Mouse (Mus musculus): ENCODE results near the gene Plcb3. TPM values are rescaled to one million over a fixed set of nuclear protein-coding genes. Genes with fewer than 3 reads are reported as not detected.
A peak's percentile ranks its signal among the peaks of the same experiment; 100 is the strongest.

Gene Plcb3
- total RNA-seq, 1 experiment from 2014 or later: 12.3 TPM

DNA sequence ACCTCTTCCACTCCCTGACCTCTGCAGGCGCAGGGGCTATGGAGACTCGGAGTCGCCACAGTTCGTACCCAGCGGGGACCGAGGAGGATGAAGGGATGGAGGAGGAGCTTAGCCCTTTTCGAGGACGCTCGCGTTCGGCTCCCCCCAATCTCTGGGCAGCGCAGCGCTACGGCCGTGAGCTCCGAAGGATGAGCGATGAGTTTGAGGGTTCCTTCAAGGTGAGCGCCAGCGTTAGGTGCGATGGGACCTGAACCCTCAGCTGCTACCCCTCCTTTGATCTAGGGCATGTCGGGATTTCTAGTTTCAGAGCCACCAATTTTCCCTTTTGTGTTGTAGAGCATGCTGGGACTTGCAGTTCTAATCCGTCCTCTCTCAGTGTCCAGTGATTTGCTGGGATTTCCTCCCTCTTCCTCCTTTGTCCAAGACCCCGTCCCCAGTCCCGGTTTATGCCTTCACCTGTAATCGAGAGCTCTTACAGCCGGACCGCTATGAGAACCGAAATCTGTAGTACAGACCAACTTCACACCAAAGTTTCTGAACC lies 25.6 kb downstream of the Plcb3 start:
- ATAC-seq (replicated peaks in 1 of 2; ENCODE audit: insufficient read depth in 1 of 2, low FRiP score in 2 of 2, low TSS enrichment in 1 of 2, low read depth in 1 of 2, poor library complexity in 2 of 2, severe bottlenecking in 2 of 2): peak in 1 of 2 experiments; percentile 13; a peak in 2 of 4 replicates

DNA sequence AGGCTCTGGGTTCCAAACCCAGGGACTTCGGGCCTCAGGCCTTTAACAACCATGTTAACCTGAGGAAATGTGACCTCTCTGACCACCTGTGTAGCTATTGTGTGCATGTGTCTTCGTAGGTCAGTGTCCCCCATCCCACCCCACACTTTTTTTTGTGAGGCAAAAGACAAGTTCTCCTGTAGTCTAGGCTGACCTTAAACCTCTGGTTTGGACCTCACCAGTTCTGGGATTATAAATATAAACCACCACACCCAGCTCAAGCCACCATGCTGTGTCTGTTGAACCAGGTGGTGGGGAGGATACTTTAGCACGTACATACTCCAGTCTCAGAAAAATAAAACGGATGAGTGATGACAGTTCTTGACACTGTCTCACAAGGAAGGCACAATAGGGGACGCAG lies 26.3 kb downstream of the Plcb3 start:
- ATAC-seq (replicated peaks in 1 of 2; ENCODE audit: insufficient read depth in 1 of 2, low FRiP score in 2 of 2, low TSS enrichment in 1 of 2, low read depth in 1 of 2, poor library complexity in 2 of 2, severe bottlenecking in 2 of 2): no peak

DNA sequence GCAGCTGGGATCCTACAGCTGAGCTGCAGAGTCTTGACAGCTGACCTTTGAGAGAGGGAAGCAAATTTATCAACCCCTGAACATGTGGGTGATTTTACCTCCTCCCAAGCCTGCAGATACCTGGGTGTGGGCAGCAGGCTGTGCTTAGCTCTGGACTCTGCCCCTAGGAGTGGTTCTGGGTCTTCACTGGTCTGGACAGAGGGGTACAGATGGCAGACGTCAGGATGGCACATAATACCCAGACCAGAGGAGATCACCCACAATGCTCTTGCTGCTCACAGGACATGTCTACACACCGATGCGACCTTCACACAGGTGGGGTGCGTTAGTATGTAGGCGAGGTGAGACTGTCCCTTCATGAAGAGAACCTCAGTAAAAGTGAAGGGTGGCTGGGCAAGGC lies 26.7 kb downstream of the Plcb3 start:
- no peak for ATAC-seq (replicated peaks in 1 of 2; ENCODE audit: insufficient read depth in 1 of 2, low FRiP score in 2 of 2, low TSS enrichment in 1 of 2, low read depth in 1 of 2, poor library complexity in 2 of 2, severe bottlenecking in 2 of 2)

DNA sequence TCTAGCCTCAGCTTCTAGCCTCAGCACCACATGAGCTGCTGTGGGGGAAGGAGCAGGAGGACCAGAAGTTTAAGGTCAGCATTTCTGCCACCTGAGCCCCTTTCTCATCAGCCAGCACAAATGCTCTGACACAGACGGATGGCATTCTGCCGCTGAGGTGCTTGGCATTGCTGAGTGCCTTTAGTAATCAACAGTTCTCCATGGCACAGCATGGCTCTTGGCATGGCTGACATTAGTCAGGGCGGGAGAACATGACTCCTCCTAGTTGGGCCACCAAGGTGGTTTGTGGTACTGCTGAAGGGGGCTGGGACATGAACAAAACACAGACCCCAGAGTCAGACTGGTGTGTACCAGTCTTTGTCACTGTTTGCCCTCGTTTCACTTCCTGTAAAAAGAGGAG lies 28.1 kb downstream of the Plcb3 start:
- no peak for ATAC-seq (replicated peaks in 1 of 2; ENCODE audit: insufficient read depth in 1 of 2, low FRiP score in 2 of 2, low TSS enrichment in 1 of 2, low read depth in 1 of 2, poor library complexity in 2 of 2, severe bottlenecking in 2 of 2)

DNA sequence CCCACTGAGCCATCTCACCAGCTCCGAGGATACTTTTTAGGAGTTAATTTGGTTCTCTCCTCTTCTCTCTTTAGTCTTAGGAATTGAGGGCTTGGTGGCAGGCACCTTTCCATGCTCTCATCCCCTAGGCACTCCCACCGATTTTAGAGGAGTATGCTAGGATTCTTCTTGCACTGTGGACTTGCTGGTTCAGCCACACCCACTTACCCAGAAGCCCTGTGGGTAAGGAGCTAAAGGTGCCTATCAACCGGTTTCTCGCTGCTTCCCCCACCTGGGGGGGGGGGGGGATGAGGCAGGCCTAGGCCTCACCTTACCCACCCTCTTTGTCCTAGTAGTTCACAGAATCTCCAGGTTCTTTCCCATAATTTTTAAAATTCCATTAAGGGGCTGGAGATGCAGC lies 28.5 kb downstream of the Plcb3 start:
- no peak for ATAC-seq (replicated peaks in 1 of 2; ENCODE audit: insufficient read depth in 1 of 2, low FRiP score in 2 of 2, low TSS enrichment in 1 of 2, low read depth in 1 of 2, poor library complexity in 2 of 2, severe bottlenecking in 2 of 2)

DNA sequence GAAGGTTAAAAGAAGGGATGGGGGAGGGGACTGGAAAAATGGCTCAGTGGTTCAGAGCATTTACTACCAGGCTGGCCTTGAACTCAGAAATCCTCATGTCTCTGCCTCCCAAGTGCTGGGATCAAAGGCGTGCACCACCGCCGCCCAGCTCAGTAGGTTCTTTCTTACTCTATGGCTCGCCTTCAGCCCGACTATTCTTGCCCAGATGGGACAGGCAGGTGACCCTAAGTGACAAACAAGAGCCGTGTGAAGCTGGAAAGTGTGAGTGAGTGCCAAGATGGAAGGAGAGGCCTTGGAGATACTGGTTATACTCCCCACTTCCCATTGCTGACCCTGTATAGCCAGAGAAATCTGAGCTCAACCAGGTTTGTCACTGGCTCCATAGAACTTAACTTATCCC lies 32.6 kb downstream of the Plcb3 start:
- ATAC-seq (replicated peaks in 1 of 2; ENCODE audit: insufficient read depth in 1 of 2, low FRiP score in 2 of 2, low TSS enrichment in 1 of 2, low read depth in 1 of 2, poor library complexity in 2 of 2, severe bottlenecking in 2 of 2): no peak

DNA sequence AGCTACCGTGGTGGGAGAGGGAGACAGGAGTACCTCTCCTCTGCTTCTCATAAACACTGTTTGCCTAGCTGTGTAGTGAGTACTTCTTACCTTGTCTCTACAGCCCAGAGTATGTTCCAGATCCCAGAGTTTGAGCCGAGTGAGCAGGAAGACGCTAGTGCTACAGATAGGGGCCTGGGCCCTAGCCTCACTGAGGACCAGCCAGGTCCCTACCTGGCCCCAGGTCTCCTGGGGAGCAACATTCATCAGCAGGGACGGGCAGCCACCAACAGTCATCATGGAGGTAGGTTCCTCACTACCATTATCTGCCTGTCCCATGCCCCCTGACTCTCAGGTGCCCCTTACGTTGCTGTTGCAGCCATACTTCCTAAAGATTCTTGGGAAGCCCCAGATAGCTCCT lies 33.5 kb downstream of the Plcb3 start:
- ATAC-seq (replicated peaks in 1 of 2; ENCODE audit: insufficient read depth in 1 of 2, low FRiP score in 2 of 2, low TSS enrichment in 1 of 2, low read depth in 1 of 2, poor library complexity in 2 of 2, severe bottlenecking in 2 of 2): no peak

DNA sequence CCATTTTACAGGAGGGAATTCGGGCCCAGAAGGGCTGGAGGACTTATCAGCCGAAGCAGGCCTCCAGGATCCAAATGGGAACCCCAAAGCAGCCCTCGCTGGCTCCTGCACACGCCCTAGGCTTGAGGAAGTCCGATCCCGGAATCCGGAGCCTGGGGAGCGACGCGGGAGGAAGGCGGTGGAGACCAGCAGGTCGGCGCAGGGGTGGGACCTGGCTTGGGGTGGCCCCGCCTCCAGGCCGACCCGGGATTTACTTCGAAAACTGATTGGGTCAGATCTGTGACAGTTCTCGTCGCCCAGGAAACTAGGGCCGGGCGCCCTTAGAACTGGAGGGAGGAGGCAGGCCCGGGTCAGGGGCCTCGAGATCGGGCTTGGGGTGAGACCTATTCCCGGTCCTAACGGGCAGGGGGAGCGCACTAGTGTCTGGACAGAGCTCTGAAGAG lies 34.0 kb downstream of the Plcb3 start, which contains the start of gene Gpr137:
TSS of gene Gpr137 (minus strand) at position 232 of the 443 bp plus-strand sequence.
- peak; percentile 82 to 84 for ATAC-seq (replicated peaks in 1 of 2; ENCODE audit: insufficient read depth in 1 of 2, low FRiP score in 2 of 2, low TSS enrichment in 1 of 2, low read depth in 1 of 2, poor library complexity in 2 of 2, severe bottlenecking in 2 of 2)

DNA sequence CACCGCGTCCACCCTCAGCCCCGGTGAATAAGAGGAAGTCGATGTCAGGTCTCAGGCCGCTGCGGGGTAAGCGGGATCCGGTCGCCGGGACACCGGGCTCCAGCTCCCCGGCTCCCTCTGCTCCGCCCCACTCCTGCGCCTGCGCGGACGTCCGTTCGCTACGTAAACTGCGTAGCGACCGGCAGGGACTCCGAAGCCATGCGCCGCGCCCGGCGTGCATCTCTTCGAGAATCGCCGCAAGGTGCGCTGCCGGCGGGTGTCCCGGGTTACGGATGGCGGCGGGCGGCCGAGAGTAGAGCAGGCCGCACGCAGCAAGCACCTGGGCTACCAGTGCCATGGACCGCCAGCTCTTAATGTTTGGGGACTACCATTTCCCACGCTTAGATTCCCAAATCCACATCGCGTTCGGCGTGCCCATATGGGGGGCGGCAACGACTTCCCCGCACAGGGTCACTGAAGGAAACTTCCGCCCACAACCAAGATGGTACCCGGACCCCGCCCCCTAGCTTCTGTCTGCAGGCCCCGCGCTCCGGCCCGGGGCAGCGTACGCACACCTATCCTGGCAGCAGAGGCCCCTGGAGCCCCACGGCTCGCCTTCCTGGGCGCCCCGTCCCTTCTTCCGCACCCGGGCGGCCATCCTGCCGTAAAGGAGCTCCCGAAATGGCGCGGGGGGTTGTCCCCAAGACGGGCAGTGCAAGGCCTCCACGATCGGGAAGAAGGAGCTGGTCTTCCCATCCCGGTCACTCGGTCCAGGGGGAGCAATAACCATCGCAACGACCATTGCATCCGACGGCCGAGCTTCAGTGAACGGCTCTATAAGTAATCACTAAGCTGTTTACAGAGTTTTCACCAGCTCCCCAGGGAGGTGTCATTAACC lies 34.7 kb downstream of the Plcb3 start, which contains the start of gene Bad:
TSS of gene Bad (plus strand) at position 490 of the 877 bp plus-strand sequence.
- ATAC-seq (replicated peaks in 1 of 2; ENCODE audit: insufficient read depth in 1 of 2, low FRiP score in 2 of 2, low TSS enrichment in 1 of 2, low read depth in 1 of 2, poor library complexity in 2 of 2, severe bottlenecking in 2 of 2): peak; percentile 67 to 79

DNA sequence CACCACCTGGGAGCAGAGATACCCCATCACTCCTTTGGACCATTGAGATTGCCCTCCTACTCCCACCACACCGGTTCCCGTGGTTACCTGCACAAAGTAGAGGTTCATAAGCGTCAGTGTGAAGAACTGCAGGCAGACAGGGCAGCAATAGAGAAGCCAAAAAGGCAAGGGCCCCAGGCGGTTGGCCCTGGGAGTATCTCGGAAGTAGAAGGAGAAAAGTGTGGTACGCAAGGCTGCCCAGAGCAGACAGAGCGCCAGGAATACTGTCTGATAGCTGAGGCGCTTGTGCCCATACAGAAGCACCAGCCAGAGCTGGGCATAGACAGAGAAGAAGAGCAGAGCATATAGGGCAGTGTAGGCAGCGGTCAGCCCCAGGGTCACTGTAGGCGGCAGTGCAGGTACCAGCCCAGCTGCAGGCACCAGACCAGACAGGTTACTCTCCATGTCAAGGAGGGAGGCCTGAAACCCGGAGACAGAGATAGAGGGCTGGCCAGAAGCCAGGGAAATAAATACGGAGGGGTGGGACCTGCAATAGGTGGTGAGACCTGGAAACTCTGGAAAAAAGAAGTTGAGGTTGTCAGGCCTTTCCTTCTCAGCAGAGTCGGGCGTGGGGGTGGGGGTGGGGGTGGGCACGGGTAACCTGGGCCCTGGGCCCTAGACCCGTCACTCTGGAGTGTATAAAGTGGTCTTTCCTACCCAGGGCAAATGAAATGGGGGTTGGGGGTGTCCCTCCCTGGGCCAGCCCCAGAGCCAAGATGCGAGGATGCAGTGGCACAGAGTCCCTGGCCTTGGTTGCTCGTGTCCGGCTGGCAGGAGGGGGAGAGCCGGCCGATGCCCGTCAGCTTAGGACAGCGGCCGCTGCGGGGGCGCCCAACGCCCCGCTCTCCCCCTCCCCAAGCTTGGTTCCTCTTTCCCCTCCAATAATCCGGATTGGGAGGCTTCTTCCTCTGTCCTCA lies 35.6 kb downstream of the Plcb3 start:
- ATAC-seq (replicated peaks in 1 of 2; ENCODE audit: insufficient read depth in 1 of 2, low FRiP score in 2 of 2, low TSS enrichment in 1 of 2, low read depth in 1 of 2, poor library complexity in 2 of 2, severe bottlenecking in 2 of 2): peak in 1 of 2 experiments; percentile 10; a peak in 1 of 4 replicates

DNA sequence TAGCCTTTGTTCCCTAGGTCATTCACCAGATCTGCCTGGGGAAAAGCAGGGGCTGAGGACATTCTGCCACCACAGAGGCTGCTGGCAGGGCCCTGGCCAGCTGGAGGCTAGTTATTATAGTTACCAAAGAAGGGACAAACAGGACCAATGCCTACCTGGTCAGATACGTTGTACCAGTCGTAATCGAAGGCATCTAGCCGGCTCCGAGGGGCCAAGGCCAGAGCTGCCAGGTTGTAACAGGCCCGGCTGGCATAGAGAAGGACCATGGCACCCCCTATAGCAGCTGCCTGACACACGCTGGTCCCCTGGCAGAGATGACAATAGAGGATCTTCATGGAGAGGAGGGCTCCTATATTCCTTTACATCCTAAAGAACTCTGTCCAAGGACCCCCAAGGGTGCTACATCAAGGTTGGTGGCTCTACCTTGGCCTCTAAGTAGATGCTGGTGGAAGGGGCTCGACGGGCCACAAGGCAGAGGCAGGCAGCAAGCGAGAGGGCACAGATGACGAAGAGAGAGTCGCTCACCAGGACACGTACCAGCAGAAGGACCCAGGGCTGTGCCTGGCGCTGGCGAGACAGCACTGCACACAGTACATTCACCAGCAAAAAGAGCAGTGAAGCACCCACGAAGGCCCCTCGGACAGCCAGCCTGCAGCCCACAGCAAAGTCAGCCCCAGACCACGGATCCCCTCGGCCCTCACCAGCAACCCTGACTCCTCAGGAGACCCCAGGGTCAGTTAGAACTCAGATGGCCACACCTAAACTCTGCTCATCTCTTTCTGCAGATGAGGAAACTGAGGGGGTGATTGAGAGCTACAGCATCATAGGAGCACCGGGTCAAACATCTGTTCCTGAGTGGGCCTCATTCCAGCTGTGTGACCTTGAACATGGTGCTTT lies 36.9 kb downstream of the Plcb3 start:
- ATAC-seq (replicated peaks in 1 of 2; ENCODE audit: insufficient read depth in 1 of 2, low FRiP score in 2 of 2, low TSS enrichment in 1 of 2, low read depth in 1 of 2, poor library complexity in 2 of 2, severe bottlenecking in 2 of 2): no peak

DNA sequence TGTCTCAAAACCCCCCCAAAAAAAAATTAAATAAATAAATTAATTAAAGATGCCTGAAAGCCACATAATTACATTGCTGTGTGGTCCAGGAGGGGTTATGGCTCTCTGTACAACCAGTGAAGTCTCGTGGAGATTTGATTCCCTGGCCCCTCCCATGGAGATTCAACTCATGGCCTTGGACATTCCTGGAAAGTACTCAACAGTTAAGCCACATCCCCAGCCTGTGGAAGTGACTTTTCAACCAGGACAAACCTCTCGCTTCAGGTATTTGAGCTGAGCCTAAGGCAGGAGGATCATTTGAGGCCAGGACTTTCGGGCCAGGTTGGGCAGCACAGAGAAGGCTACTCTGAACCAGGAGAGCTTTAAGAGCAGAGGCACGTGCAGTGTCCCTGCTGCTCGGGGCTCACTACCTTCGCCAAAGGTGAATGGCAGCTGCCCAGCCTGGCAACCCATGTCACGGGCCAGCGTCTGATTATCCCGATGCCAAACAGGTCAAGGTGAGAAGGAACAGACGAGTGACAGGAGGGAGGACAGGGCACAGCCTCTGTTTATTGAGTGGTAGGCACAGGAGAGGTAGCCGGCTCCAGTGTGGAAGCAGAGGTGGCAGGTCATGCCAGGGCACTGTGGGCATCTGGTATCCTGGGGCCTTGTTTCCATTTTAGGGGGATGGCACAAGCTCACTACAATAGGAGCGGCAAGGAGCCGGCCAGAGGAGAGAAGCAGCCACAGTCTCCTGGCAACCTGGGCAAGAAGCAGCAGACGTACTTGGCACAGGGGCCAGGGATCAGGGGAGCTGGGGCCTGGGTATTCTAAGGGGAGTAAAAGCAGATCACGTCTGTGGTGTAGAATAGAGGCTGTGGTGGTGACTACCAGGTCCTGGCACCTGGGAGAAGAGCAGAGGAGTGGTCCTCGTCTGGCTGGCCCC lies 38.5 kb downstream of the Plcb3 start:
- no peak for ATAC-seq (replicated peaks in 1 of 2; ENCODE audit: insufficient read depth in 1 of 2, low FRiP score in 2 of 2, low TSS enrichment in 1 of 2, low read depth in 1 of 2, poor library complexity in 2 of 2, severe bottlenecking in 2 of 2)

DNA sequence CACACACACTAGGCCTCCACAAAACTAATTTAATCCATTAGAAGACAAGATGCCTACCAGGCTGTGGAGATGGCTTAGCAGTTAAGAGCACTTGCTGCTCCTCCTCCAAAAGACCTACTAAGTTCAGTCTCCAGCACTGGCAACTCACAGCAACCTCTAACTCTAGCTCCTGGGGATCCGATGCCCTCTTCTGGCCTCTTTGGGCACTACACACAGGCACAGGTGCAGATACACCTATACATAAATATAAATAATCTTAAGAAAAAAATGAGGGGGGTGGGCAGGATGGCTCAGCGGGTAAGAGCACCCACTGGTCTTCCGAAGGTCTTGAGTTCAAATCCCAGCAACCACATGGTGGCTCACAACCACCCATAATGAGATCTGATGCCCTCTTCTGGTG lies 40.0 kb downstream of the Plcb3 start:
- no peak for ATAC-seq (replicated peaks in 1 of 2; ENCODE audit: insufficient read depth in 1 of 2, low FRiP score in 2 of 2, low TSS enrichment in 1 of 2, low read depth in 1 of 2, poor library complexity in 2 of 2, severe bottlenecking in 2 of 2)

DNA sequence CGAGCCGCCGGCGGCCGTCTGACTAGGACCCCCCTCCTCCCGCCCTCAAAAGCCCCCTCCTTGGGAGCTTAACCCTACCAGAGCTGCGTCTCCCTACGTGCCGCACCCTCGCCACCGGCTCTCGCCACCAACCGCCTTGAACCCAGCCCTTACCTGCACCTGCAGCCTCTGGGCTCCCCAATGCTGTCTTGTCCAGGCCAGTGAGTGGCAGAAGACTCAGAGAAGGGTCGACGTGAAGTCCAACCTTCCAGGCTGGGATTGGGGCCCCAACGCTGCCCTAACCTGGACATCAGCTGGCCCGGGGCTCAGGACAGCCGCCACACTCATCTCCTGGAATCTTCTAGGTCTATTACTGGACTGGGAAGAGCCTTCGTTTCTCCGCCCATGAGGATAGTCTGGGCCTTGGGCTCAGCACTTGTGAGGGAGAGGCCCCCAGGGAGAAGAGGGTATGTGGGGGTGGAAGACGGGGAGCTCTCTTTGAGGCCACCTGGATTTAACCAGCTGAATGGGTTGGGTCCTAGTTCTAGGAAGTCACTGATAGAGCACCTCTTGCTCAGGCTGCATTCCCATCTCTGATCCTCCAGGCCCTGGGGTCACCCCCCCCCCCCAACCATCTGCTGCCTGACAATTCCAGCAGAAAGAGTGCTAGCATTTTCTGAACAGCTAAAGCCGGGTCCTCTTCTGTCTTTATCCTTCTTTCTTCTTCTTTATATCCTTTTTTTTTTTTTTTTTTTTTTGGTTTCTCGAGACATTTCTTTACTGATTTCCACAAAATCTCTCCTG lies 41.9 kb downstream of the Plcb3 start, which contains the start of gene Kcnk4:
TSS of gene Kcnk4 (minus strand) at position 321 of the 783 bp plus-strand sequence.
- no peak for ATAC-seq (replicated peaks in 1 of 2; ENCODE audit: insufficient read depth in 1 of 2, low FRiP score in 2 of 2, low TSS enrichment in 1 of 2, low read depth in 1 of 2, poor library complexity in 2 of 2, severe bottlenecking in 2 of 2)
